Mouse (Mus musculus): ENCODE measurements around the gene Tgfb1. TPM values are rescaled to one million over a fixed set of nuclear protein-coding genes. Genes with fewer than 3 reads are reported as not detected.

Gene Tgfb1
- polyA plus RNA-seq, 1 experiment, result 152 TPM

DNA sequence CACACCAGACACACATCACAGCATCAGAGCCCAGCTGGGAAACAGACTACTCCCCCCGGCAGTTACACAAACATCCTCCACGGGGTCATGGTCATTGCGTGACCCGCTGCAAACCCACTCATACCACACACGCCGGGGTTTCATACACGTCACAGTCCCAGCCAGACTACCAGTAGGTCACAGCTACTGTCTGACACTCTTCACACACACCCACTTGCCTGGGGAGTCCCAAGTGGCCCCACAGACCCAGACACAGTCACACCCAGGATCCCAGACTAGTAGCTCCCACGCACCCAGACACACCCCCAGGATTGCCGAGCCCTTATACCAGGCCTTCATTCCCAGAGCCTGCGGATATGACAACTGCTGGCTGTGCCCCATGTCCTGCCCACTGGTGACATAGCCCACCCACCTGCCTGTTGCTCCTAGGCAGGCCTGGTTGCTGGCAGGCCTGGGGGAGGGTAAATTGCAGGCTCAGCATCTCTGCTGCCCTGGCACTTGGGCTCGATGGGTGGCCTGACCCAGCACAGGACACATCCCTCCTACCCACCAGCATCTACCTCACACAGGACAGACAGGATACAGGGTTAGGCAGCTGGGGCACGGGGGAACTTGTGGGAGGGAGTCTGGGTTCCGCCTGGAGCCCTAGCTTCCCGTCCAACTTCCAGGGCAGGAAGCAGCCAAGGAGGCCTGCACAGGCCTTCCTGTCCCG lies 20.9 kb downstream of the Tgfb1 start:
- H3K27ac ChIP-seq (ENCODE audit: insufficient read depth, low read length), result peak overlapping the region; percentile 70
- 22% methylated on average over 15 of the region's 15 CpGs for WGBS
- TF ChIP-seq POLR2A (IDR thresholded peaks at IDR 0.05; ENCODE audit: low read depth, low read length) (no peak), CTCF (IDR thresholded peaks at IDR 0.05; ENCODE audit: extremely low read depth, insufficient read depth, insufficient read length, insufficient replicate concordance) (no peak)
- no peak overlapping the region for H3K4me3 ChIP-seq (ENCODE audit: extremely low read depth, insufficient read depth, insufficient read length)
- DNase-seq (ENCODE audit: low read depth in 1 of 2, low spot score in 2 of 2), result peak in 1 of 2 experiments; percentile 26
- H3K27me3 ChIP-seq (ENCODE audit: control insufficient read depth, insufficient read depth, low read length), result no peaks in the 10 kb centered on the region
- peaks cover 50% of the 10 kb centered on the region for H3K4me1 ChIP-seq (ENCODE audit: control insufficient read depth, insufficient read depth, insufficient read length)
- H3K36me3 ChIP-seq (ENCODE audit: control insufficient read depth, insufficient read depth, low read length), result peaks cover 21% of the 10 kb centered on the region

- Histone ChIP-seq H3K4me1 (ENCODE audit: control insufficient read depth, insufficient read depth, insufficient read length) (peaks cover 50% of the 10 kb centered on the region), H3K27ac (ENCODE audit: insufficient read depth, low read length) (peak overlapping the region; percentile 56; the same call in 1 of the 2 replicates), H3K36me3 (ENCODE audit: control insufficient read depth, insufficient read depth, low read length) (peaks cover 31% of the 10 kb centered on the region), H3K4me3 (ENCODE audit: extremely low read depth, insufficient read depth, insufficient read length) (no peak overlapping the region), H3K27me3 (ENCODE audit: control insufficient read depth, insufficient read depth, low read length) (no peaks in the 10 kb centered on the region)
- WGBS, result 17% methylated on average over 12 of the region's 12 CpGs
- DNase-seq (ENCODE audit: low read depth in 1 of 2, low spot score in 2 of 2), result peak in 1 of 2 experiments; percentile 4
- no peak for TF ChIP-seq POLR2A (IDR thresholded peaks at IDR 0.05; ENCODE audit: low read depth, low read length)
- TF ChIP-seq CTCF (IDR thresholded peaks at IDR 0.05; ENCODE audit: extremely low read depth, insufficient read depth, insufficient read length, insufficient replicate concordance), result no peak
These were observed 23.2 kb downstream of the Tgfb1 start for GRCm38 (mm10) chr7:25709961-25710360.

GRCm38 (mm10) chr7:25710519-25711130 lies 23.8 kb downstream of the Tgfb1 start:
- DNase-seq (ENCODE audit: low read depth in 1 of 2, low spot score in 2 of 2), result peak in 1 of 2 experiments; percentile 18
- Histone ChIP-seq H3K36me3 (ENCODE audit: control insufficient read depth, insufficient read depth, low read length) (peaks cover 31% of the 10 kb centered on the region), H3K27ac (ENCODE audit: insufficient read depth, low read length) (peak overlapping the region; percentile 56)

DNA sequence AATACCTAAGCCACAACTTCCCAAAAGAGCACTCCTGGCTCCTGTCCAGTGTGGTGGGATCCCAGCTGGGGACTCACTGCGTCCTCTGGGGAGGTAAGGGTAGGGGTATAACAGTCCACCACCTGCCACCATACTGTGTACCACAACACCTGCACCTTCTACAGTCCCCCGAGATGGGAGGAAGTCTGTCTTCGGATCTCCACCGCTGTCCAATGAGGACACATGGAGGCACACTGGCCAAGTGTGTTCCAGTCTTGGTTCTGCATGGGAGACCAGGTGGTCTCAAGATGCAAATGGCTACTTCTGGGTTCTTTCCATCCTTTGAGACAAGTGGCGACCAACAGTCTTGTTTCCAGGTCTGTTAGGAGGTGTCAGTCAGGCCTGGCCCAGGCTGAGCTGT lies 24.4 kb downstream of the Tgfb1 start:
- Histone ChIP-seq H3K27ac (ENCODE audit: insufficient read depth, low read length) (peak overlapping the region; percentile 9), H3K36me3 (ENCODE audit: control insufficient read depth, insufficient read depth, low read length) (peaks cover 35% of the 10 kb centered on the region), H3K27me3 (ENCODE audit: control insufficient read depth, insufficient read depth, low read length) (no peaks in the 10 kb centered on the region), H3K4me3 (ENCODE audit: extremely low read depth, insufficient read depth, insufficient read length) (no peak overlapping the region), H3K4me1 (ENCODE audit: control insufficient read depth, insufficient read depth, insufficient read length) (peaks cover 40% of the 10 kb centered on the region)
- peak in 1 of 2 experiments; percentile 3 for DNase-seq (ENCODE audit: low read depth in 1 of 2, low spot score in 2 of 2)
- TF ChIP-seq POLR2A (IDR thresholded peaks at IDR 0.05; ENCODE audit: low read depth, low read length), result no peak
- no peak for TF ChIP-seq CTCF (IDR thresholded peaks at IDR 0.05; ENCODE audit: extremely low read depth, insufficient read depth, insufficient read length, insufficient replicate concordance)
- 27% methylated on average over 5 of the region's 5 CpGs for WGBS

More at GRCm38 (mm10) chr7:25710519-25711130, 23.8 kb downstream of the Tgfb1 start:
- WGBS, result 29% methylated on average over 6 of the region's 7 CpGs
- Histone ChIP-seq H3K4me1 (ENCODE audit: control insufficient read depth, insufficient read depth, insufficient read length) (peaks cover 44% of the 10 kb centered on the region), H3K27me3 (ENCODE audit: control insufficient read depth, insufficient read depth, low read length) (no peaks in the 10 kb centered on the region), H3K4me3 (ENCODE audit: extremely low read depth, insufficient read depth, insufficient read length) (no peak overlapping the region)
- TF ChIP-seq POLR2A (IDR thresholded peaks at IDR 0.05; ENCODE audit: low read depth, low read length) (no peak), CTCF (IDR thresholded peaks at IDR 0.05; ENCODE audit: extremely low read depth, insufficient read depth, insufficient read length, insufficient replicate concordance) (no peak)

GRCm38 (mm10) chr7:25711731-25712197 lies 25.0 kb downstream of the Tgfb1 start:
- DNase-seq (ENCODE audit: low read depth in 1 of 2, low spot score in 2 of 2), result peak in 1 of 2 experiments; percentile 7
- TF ChIP-seq CTCF (IDR thresholded peaks at IDR 0.05; ENCODE audit: extremely low read depth, insufficient read depth, insufficient read length, insufficient replicate concordance) (no peak), POLR2A (IDR thresholded peaks at IDR 0.05; ENCODE audit: low read depth, low read length) (no peak)
- Histone ChIP-seq H3K4me1 (ENCODE audit: control insufficient read depth, insufficient read depth, insufficient read length) (peaks cover 34% of the 10 kb centered on the region), H3K27me3 (ENCODE audit: control insufficient read depth, insufficient read depth, low read length) (no peaks in the 10 kb centered on the region), H3K36me3 (ENCODE audit: control insufficient read depth, insufficient read depth, low read length) (peaks cover 35% of the 10 kb centered on the region), H3K27ac (ENCODE audit: insufficient read depth, low read length) (peak overlapping the region; percentile 9; the same call in 1 of the 2 replicates), H3K4me3 (ENCODE audit: extremely low read depth, insufficient read depth, insufficient read length) (no peak overlapping the region)
- 24% methylated on average over 7 of the region's 7 CpGs for WGBS

DNA sequence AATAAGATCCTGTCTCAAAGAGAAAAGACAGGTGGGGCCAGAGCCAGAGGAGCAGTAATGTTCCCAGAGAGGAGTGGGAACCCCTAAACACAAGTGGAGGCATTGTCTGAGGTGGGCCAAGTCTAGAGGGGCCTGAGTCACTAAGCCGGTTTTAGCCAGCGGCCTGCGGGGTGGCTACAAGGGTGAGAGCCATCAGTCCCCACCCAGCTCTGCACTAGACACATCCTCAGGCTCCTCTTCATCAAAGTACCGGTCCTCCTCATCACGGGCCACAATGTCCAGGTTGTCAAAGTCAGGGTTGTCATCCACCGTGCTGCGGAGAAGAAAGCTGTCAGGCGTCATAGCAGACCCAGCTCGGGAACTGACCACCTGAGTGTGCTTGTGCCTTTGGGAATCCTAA lies 26.0 kb downstream of the Tgfb1 start:
- Histone ChIP-seq H3K4me3 (ENCODE audit: extremely low read depth, insufficient read depth, insufficient read length) (no peak overlapping the region), H3K4me1 (ENCODE audit: control insufficient read depth, insufficient read depth, insufficient read length) (peaks cover 27% of the 10 kb centered on the region), H3K36me3 (ENCODE audit: control insufficient read depth, insufficient read depth, low read length) (peaks cover 35% of the 10 kb centered on the region), H3K27me3 (ENCODE audit: control insufficient read depth, insufficient read depth, low read length) (no peaks in the 10 kb centered on the region), H3K27ac (ENCODE audit: insufficient read depth, low read length) (no peak overlapping the region)
- WGBS, result 93% methylated on average over 9 of the region's 9 CpGs
- TF ChIP-seq CTCF (IDR thresholded peaks at IDR 0.05; ENCODE audit: extremely low read depth, insufficient read depth, insufficient read length, insufficient replicate concordance) (no peak), POLR2A (IDR thresholded peaks at IDR 0.05; ENCODE audit: low read depth, low read length) (no peak)
- peak in 1 of 2 experiments; percentile 2 for DNase-seq (ENCODE audit: low read depth in 1 of 2, low spot score in 2 of 2)

All from spleen, adult 2 months (tissue).